12 mouse cellular contexts compared by ENCODE assay signal in the genomic region with DNA sequence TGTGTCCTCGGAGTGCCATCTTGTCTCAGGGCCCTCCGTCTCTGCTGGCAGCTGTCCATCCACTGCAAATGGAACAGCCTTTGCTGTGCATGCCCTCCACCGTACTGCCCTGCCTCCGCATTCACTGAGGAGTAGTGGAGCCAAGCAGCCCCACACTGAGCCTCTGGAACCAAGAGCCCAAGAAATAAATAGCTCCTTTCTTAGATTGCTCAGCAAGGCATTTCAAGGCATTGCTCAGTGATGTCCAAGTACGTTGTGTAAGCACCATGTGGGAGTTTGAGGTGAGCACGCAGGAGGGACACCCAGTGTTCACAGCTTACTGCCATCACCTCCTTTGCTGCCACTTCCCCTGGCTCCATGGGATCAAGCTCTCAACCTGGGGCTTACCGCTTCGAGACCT.
"Had no signal": no experiment of that assay in that cellular context is flagged by ENCODE, and none has a peak within 500 bp of the region (broad histone marks: within the 10 kb centered on the region; RNA-seq: fewer than 3 reads in every experiment).

No protein-coding gene starts in this region.

- H3K9me3 ChIP-seq: limb, embryonic 15.5 days; neural tube, embryonic 15.5 days had no signal

- H3K4me2 ChIP-seq: limb, embryonic 15.5 days; lung, embryonic 14.5 days; neural tube, embryonic 15.5 days had no signal

- H3K27ac ChIP-seq: limb, embryonic 15.5 days; midbrain, embryonic 10.5 days; neural tube, embryonic 15.5 days had no signal

- H3K9ac ChIP-seq: limb, embryonic 15.5 days; lung, embryonic 14.5 days; neural tube, embryonic 15.5 days had no signal

- DNase-seq: kidney, adult 18-20 months; kidney, postnatal 25 days; layer of hippocampus, adult 9-11 months; layer of hippocampus, postnatal 36 days; lung, embryonic 14.5 days; lung, postnatal 10 days; lung, postnatal 4 days; midbrain, embryonic 14.5 days had no signal

- H3K27me3 ChIP-seq: limb, embryonic 15.5 days; neural tube, embryonic 15.5 days had no signal

- H3K4me3 ChIP-seq: limb, embryonic 15.5 days; midbrain, embryonic 10.5 days; myocyte; neural tube, embryonic 15.5 days had no signal
